ENCODE assay signal across 7 mouse cellular contexts in the genomic region with DNA sequence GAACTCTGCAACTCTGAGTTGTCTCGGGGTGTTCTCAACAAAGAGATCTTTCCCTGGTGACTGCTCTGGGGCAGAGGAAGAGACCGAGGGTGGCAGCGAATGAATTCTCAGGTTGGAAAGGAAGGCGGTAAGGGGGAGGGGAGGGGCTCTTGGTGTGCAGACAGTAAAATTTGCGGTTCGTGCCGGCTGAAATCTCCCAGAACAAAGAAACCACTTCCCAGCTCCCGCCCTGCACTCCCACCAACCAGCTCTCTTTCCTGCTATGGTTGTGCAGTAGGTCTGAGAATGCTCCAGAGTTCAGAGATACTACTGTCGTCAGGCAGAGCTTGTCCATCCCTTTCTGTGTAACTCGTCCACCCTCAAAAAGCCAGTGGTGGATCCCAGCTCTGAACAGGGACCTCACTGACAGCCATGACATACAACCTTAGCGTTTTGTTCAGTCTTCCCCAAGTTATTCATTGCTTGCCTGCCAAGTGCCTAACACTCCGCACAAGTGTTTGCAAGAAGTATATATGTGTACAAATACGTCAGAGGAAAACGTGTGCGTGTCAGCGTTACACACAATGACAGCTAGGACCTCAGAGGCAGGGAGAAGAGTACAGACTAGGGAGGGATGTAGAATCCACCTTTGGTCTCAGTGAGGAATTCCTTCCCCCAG.
DNase-seq lines count a peak whose midpoint lies in the region; ATAC-seq and TF ChIP-seq lines count a peak whose summit lies in the region.

No protein-coding gene starts in this region.

- 20% methylated on average over 16 of the region's 16 CpGs for WGBS in spleen, adult 2 months
- 10% methylated on average over 16 of the region's 16 CpGs for WGBS in embryonic facial prominence, embryonic 13.5 days
- WGBS in intestine, embryonic 16.5 days, result 11% methylated on average over 16 of the region's 16 CpGs

- H3K4me3 ChIP-seq in spleen, adult 2 months (ENCODE audit: extremely low read depth, insufficient read depth, insufficient read length), result peak overlapping the region; percentile 25; the same call in 1 of the 2 replicates
- peak overlapping the region; percentile 48 for H3K4me3 ChIP-seq in embryonic facial prominence, embryonic 13.5 days
- H3K4me3 ChIP-seq in intestine, embryonic 16.5 days (ENCODE audit: low read length), result peak overlapping the region; percentile 48
- peak overlapping the region; percentile 25 for H3K4me3 ChIP-seq in myocyte

- peak overlapping the region; percentile 43 for H3ac ChIP-seq in myocyte (ENCODE audit: control insufficient read depth, insufficient read length)

- H3K79me2 ChIP-seq in myocyte (ENCODE audit: control insufficient read depth, insufficient read depth), result no peaks in the 10 kb centered on the region

- no peak for TF ChIP-seq POLR2A in spleen, adult 2 months (IDR thresholded peaks at IDR 0.05; ENCODE audit: low read depth, low read length)
- TF ChIP-seq POLR2A in myocyte (IDR thresholded peaks at IDR 0.05; ENCODE audit: insufficient read length, low read depth), result no peak

- intact Hi-C loops in left cerebral cortex, postnatal 4 days (cut with DNase I), result loop anchor here (2.0 to 5.0 kb wide), 4 partner anchors 367 to 724 kb away; no protein-coding TSS in a partner anchor

- peak overlapping the region; percentile 70 for H3K4me2 ChIP-seq in embryonic facial prominence, embryonic 13.5 days
- H3K4me2 ChIP-seq in intestine, embryonic 16.5 days (ENCODE audit: low read depth, low read length), result peak overlapping the region; percentile 65
- H3K4me2 ChIP-seq in myocyte (ENCODE audit: low read depth), result peak overlapping the region; percentile 94

- ATAC-seq in embryonic facial prominence, embryonic 13.5 days (ENCODE audit: insufficient number of reproducible peaks, insufficient read depth, low FRiP score, low TSS enrichment, low read depth), result peak; percentile 38
- peak; percentile 45 for ATAC-seq in intestine, embryonic 16.5 days

- no peaks in the 10 kb centered on the region for H3K9me3 ChIP-seq in embryonic facial prominence, embryonic 13.5 days
- H3K9me3 ChIP-seq in intestine, embryonic 16.5 days (ENCODE audit: control insufficient read depth, low read length), result no peaks in the 10 kb centered on the region

- DNase-seq in spleen, adult 2 months (ENCODE audit: low read depth in 1 of 2, low spot score in 2 of 2), result no peak
- DNase-seq in spleen, postnatal 10 days (ENCODE audit: low spot score in 2 of 2), result no peak
- no peak for DNase-seq in left cerebral cortex, postnatal 4 days
- DNase-seq in adrenal gland, adult 2 months, result no peak

- H3K4me1 ChIP-seq in spleen, adult 2 months (ENCODE audit: control insufficient read depth, insufficient read depth, insufficient read length), result peaks cover 3% of the 10 kb centered on the region; the same call in 1 of the 2 replicates
- H3K4me1 ChIP-seq in embryonic facial prominence, embryonic 13.5 days, result peaks cover 39% of the 10 kb centered on the region
- H3K4me1 ChIP-seq in intestine, embryonic 16.5 days (ENCODE audit: control insufficient read depth, insufficient read depth, low read length), result peaks cover 22% of the 10 kb centered on the region

- H3K36me3 ChIP-seq in spleen, adult 2 months (ENCODE audit: control insufficient read depth, insufficient read depth, low read length), result no peaks in the 10 kb centered on the region
- no peaks in the 10 kb centered on the region for H3K36me3 ChIP-seq in embryonic facial prominence, embryonic 13.5 days
- H3K36me3 ChIP-seq in intestine, embryonic 16.5 days (ENCODE audit: control insufficient read depth, insufficient read depth, low read length), result no peaks in the 10 kb centered on the region
- H3K36me3 ChIP-seq in myocyte (ENCODE audit: control insufficient read depth, insufficient read depth), result no peaks in the 10 kb centered on the region

- H3K9ac ChIP-seq in embryonic facial prominence, embryonic 13.5 days, result peak overlapping the region; percentile 83
- H3K9ac ChIP-seq in intestine, embryonic 16.5 days (ENCODE audit: low read depth, low read length), result peak overlapping the region; percentile 61

- no peak for TF ChIP-seq CTCF in spleen, adult 2 months (IDR thresholded peaks at IDR 0.05; ENCODE audit: extremely low read depth, insufficient read depth, insufficient read length, insufficient replicate concordance)

- no peak overlapping the region for H3K27ac ChIP-seq in spleen, adult 2 months (ENCODE audit: insufficient read depth, low read length)
- peak overlapping the region; percentile 99 for H3K27ac ChIP-seq in embryonic facial prominence, embryonic 13.5 days
- H3K27ac ChIP-seq in intestine, embryonic 16.5 days (ENCODE audit: low read length), result peak overlapping the region; percentile 80

- no peaks in the 10 kb centered on the region for H3K27me3 ChIP-seq in spleen, adult 2 months (ENCODE audit: control insufficient read depth, insufficient read depth, low read length)
- H3K27me3 ChIP-seq in embryonic facial prominence, embryonic 13.5 days, result no peaks in the 10 kb centered on the region
- H3K27me3 ChIP-seq in intestine, embryonic 16.5 days (replicated peaks; ENCODE audit: control insufficient read depth, insufficient read depth, low read length), result 0 out of 2 replicates have a peak, but pooled peaks cover 2% of the 10 kb centered on the region
- no peaks in the 10 kb centered on the region for H3K27me3 ChIP-seq in myocyte (ENCODE audit: control insufficient read depth, insufficient read depth, insufficient read length)

TF ChIP-seq in myocyte, 11 proteins besides CTCF, POLR2A, EP300 and RAD21:
- TF ChIP-seq USF1 (IDR thresholded peaks at IDR 0.05; ENCODE audit: low read depth), result no peak
